Mouse (Mus musculus) megakaryocyte, adult 5-6 weeks (primary cell): ENCODE results near the gene Ostc. TPM values are rescaled to one million over a fixed set of nuclear protein-coding genes. Genes with fewer than 3 reads are reported as not detected.
A peak's percentile ranks its signal among the peaks of the same experiment; 100 is the strongest.

ENCODE experiments used
- ATAC-seq: 2 replicates; pipeline ENCODE4 v1.8.0; 2016; ENCODE audit warnings: mild to moderate bottlenecking, inconsistent platforms; ENCODE audit not compliant: poor library complexity, severe bottlenecking
- total RNA-seq, 2 experiments: library from RNA; stranded (forward) in 1 of 2; stranded (reverse) in 1 of 2; fragments of 153-499, 151-499 nt in 1 of 2; fragments of 221-1000, 200-1000 nt in 1 of 2; gene quantifications; 2 replicates each; pipeline versions ENCODE4 v1.2.3 to v1.2.4; 2015 to 2017

The Ostc gene
- total RNA-seq, 2 experiments from 2014 or later: 173 to 233 TPM

GRCm38 (mm10) chr3:130712891-130713290 is 3.6 kb upstream of the Ostc start:
- no peak for ATAC-seq

GRCm38 (mm10) chr3:130710103-130710502 is 859 bp upstream of the Ostc start:
- no peak for ATAC-seq

GRCm38 (mm10) chr3:130708529-130708928 is 715 bp downstream of the Ostc start:
- peak; percentile 19 for ATAC-seq

- ATAC-seq: no peak
These were observed 7.0 kb downstream of the Ostc start for GRCm38 (mm10) chr3:130702289-130702688.

GRCm38 (mm10) chr3:130697622-130698021 is 11.6 kb downstream of the Ostc start:
- ATAC-seq: no peak

- ATAC-seq: no peak
These were observed 14.5 kb downstream of the Ostc start for GRCm38 (mm10) chr3:130694705-130695104.

- ATAC-seq: no peak
These were observed 15.1 kb downstream of the Ostc start for GRCm38 (mm10) chr3:130694041-130694593.

GRCm38 (mm10) chr3:130691596-130692170 is 17.6 kb downstream of the Ostc start:
- ATAC-seq: peak; percentile 42

GRCm38 (mm10) chr3:130690834-130691595 is 18.2 kb downstream of the Ostc start:
- ATAC-seq: peak; percentile 66

GRCm38 (mm10) chr3:130689630-130690029 is 19.6 kb downstream of the Ostc start:
- peak; percentile 34; the same call in 1 of the 2 replicates for ATAC-seq

- no peak for ATAC-seq
These were observed 22.2 kb downstream of the Ostc start for GRCm38 (mm10) chr3:130687051-130687450.

- no peak for ATAC-seq
These were observed 24.3 kb downstream of the Ostc start for GRCm38 (mm10) chr3:130685014-130685366.

- ATAC-seq: no peak
These were observed 24.8 kb downstream of the Ostc start for GRCm38 (mm10) chr3:130684276-130685013.

GRCm38 (mm10) chr3:130683836-130684235 is 25.4 kb downstream of the Ostc start:
- ATAC-seq: no peak

- ATAC-seq: no peak
These were observed 27.1 kb downstream of the Ostc start for GRCm38 (mm10) chr3:130682183-130682582.

GRCm38 (mm10) chr3:130681226-130681625 is 28.0 kb downstream of the Ostc start:
- no peak for ATAC-seq

- ATAC-seq: no peak
These were observed 31.4 kb downstream of the Ostc start for GRCm38 (mm10) chr3:130677671-130678460.

- ATAC-seq: no peak
These were observed 38.0 kb downstream of the Ostc start for GRCm38 (mm10) chr3:130671291-130671690.

GRCm38 (mm10) chr3:130662496-130662895 is 46.7 kb downstream of the Ostc start:
- no peak for ATAC-seq

GRCm38 (mm10) chr3:130660619-130661018 is 48.6 kb downstream of the Ostc start:
- ATAC-seq: no peak

GRCm38 (mm10) chr3:130649569-130649968 is 59.7 kb downstream of the Ostc start:
- no peak for ATAC-seq
